Mouse (Mus musculus) left cerebral cortex, postnatal 36 days (tissue): ENCODE data around the gene Prr15l. TPM values are rescaled to one million over a fixed set of nuclear protein-coding genes. Genes with fewer than 3 reads are reported as not detected.

Experiments
- DNase-seq, 2 experiments: peaks; one replicate each; pipeline ENCODE4 v3.0.0; 2021 to 2022; ENCODE audit warnings: low spot score in 2 of 2, mixed read lengths in 1 of 2
- intact Hi-C: fragments of 180-260 bp; cut with DNase I; formaldehyde crosslinking; loops from one replicate; pipeline ENCODE4 v1.15.1; 2025
- total RNA-seq, 2 experiments: library from RNA; stranded (reverse); gene quantifications; 2 replicates each; pipeline ENCODE4 v1.2.3; 2021

Prr15l gene
- total RNA-seq, 2 experiments from 2014 or later, result not detected

DNA sequence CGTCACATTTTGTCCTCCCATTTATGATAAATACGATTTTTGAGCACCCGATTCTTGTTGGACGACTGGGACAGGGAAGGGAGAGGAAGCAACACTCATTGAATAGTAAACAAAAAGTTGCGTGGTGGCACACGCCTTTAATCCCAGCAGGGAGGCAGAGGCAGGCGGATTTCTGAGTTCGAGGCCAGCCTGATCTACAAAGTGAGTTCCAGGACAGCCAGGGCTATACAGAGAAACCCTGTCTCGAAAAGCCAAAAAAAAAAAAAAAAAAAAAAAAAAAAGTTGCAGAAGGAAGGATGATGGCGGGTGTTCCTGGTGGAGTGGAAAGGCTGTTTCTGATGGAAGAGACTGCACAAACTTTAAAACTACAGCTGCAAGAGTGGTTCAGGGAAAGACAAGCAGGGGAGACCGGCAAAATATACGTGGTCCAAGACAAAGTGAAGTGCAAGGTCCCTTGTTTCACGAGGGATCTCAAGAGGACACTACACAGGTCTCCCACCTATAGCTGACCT lies 11.0 kb upstream of the Prr15l start:
- intact Hi-C loops, result loop anchor here (2.0 to 5.0 kb wide), 4 partner anchors 28 to 106 kb away; no protein-coding TSS in a partner anchor
- DNase-seq, result no peak

DNA sequence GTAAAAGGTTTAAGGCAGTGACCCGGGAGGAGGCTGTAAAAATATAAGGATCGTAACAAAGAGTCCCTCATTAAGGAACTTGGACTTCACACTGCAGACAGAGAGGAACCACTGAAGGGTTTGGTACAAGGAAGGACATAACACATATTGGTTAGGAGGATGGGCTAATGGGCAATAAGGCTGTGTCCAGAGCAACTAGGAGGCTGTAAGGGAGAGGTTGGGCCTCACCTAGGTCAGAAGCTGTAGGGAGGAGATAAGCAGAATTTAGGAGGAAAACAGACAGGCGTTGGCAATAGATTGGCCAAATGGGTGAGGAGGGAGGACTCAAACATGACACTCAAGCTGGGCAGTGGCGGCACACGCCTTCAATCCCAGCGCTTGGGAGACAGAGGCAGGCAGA lies 10.5 kb upstream of the Prr15l start:
- DNase-seq, result no peak
- intact Hi-C loops, result loop anchor here (2.0 to 5.0 kb wide), 4 partner anchors 27 to 105 kb away; no protein-coding TSS in a partner anchor

DNA sequence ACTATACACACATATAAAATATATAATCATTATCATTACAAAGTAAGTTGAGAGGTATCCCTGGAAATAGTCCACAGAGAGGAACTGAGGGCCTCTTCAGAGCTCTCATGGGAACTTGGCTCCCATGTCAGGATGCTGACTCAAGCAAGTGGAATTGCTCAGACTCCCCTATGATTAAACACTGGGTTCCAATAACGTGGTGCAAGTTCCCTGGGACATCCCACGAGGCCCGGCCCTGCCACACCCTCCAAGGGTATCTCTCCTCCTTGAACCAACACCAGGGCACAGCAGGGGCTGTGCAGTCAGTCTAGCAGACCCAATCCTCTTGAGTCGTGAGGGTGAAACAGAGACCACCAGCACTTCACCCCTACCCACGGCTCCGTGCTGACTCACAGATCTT lies 8.9 kb upstream of the Prr15l start:
- intact Hi-C loops, result loop anchor here (5.0 kb wide), 1 partner anchor 58 kb away; no protein-coding TSS in a partner anchor
- no peak for DNase-seq

DNA sequence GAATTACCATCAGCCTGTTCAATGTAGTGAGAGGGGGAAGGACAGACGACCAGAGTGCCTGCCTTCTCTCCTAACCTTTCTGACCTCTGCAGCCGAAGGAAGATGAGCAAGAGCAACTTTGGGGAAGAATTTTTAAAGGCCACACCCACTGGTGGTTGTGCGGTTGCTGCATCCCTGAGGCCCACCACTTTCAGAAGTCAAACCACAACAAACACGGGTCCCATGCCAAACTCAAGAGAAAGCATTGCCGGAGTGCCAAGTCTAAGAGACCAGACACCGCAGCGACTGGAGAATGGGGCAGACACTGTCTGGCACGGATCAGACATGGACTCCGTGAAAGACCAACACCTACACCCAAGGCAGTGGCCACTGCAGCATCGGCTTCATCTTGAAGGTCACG lies 3.0 kb upstream of the Prr15l start:
- DNase-seq, result no peak
- intact Hi-C loops, result no loop called here

DNA sequence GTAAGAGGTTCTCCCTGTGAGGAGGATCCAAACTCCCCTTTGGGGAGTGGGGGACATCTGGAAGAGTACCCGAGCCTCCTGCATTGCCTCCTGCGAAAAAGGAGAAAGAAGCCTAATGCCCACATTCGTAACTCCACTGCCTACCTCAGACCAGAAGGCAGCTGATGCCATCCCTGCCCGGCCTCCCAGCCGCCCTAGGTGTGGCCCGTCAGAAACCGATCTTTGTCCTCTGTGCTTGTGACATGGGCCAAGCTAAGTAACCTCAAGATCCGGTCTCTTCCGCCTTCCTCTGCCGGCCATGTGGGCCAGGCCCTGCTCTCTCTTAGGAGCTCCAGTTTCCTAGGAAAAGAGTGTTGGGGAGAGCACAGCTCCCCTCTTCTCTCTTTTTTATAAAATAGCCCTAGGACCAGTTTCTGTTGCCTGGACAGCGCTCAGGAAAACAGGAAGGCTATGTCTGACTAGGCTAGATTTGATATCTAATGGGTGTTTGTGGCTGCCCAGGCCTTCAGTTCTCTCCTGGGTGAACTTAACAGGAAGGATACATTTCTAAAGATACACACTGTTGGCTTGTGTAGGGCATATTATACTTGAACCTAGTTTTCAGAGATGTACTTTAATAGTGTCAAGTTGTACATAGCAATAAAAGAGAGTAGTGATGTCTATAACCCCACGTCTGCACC lies 2.3 kb upstream of the Prr15l start:
- DNase-seq, result no peak
- intact Hi-C loops, result no loop called here

DNA sequence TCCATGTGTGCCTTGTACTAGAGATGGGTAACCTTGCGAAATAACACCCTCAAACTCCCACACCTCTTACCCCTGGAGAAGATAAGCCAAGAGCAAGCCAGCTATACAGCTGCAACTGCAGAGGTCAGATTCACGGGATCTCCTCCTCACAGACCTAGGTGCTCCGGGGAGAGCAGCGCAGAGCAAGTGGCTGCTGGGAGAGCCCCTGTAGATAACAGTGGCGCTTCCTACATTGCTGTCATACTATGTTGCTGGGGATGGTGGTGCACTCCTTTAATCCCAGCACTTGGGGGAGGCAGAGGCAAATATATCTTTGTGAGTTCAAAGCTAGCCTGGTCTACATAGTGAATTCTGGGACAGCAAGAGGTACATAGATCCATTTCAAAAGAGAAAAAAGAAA lies 1.3 kb upstream of the Prr15l start:
- intact Hi-C loops, result no loop called here
- DNase-seq, result no peak

DNA sequence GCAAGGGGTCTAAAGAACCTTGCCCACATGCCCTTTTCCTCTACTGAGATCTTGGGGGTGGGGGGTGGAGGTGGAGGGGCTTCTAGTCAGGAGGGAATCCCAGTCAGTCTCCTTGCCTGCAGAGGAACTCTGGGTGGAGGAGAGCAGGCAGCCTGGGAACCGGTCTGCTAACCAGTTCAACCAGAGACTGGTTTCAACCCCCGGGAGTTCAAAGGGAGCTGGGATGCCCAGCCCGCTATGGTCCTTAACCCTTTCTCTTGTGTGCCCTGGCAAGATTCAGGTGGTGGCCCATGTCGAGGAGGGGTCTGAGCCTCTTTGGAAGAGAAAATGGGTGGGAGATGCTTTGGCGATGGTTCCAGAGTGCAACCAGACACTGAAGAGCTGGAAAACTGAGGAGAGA lies 787 bp downstream of the Prr15l start:
- intact Hi-C loops, result no loop called here
- no peak for DNase-seq

DNA sequence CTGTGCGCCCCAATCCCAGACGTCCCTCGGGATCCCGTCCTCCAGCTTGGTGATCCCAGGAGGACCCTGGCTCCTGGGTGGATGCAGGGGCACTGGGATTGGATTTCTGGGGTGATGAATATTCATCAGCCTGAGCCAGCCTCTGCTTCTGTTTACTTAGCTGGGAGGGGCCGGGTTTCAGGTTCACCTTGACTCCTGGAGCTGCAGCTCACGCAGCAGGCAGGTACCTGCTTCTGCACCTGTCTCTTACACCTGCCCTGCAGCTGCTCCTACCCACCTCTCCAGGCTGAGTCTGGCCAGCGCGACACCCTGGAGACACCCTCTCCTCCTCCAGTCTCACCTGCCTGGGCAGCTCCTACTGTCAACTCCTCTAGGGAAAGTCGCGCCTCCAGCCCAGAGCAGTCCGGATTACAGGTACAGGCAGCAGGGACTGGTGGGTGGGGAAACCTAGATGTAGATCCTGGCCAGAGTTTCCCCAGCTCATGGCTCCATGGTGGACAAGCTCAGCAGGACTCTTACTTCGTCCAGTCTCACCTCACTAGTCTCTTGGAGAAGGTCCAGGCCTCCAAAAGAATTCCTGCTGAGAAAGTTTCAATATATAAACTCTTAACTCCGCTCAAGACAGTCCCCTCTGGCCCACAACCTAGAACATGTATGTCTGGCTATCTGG lies 1.3 kb downstream of the Prr15l start:
- intact Hi-C loops, result no loop called here
- no peak for DNase-seq

DNA sequence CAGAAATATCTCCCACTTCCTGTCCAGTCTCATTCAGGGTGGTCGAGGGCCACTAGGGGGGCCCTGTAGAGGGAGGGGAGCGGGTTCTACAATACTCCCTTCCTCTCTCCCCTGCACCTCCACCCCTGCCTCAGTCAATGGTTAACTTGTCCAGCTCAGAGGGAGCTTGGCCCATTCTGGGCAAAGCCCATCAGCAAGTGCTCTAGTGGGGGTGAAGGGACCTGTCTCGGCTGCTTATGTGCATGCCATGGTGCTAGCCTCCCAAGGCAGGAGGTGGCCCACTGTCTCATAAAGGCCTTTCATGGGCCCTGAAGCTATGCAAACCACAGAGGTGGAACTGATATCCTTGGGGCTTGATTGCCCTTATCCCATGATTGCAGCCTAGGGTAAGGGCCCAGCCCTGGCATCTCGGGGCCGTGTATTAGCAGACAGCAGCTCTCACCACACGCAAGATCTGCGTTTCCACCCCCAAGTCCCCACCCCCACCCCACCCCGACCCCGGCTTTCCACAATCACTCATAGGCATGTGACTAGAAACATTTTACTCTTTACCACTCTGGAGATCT lies 1.9 kb downstream of the Prr15l start:
- no peak for DNase-seq
- intact Hi-C loops, result no loop called here

DNA sequence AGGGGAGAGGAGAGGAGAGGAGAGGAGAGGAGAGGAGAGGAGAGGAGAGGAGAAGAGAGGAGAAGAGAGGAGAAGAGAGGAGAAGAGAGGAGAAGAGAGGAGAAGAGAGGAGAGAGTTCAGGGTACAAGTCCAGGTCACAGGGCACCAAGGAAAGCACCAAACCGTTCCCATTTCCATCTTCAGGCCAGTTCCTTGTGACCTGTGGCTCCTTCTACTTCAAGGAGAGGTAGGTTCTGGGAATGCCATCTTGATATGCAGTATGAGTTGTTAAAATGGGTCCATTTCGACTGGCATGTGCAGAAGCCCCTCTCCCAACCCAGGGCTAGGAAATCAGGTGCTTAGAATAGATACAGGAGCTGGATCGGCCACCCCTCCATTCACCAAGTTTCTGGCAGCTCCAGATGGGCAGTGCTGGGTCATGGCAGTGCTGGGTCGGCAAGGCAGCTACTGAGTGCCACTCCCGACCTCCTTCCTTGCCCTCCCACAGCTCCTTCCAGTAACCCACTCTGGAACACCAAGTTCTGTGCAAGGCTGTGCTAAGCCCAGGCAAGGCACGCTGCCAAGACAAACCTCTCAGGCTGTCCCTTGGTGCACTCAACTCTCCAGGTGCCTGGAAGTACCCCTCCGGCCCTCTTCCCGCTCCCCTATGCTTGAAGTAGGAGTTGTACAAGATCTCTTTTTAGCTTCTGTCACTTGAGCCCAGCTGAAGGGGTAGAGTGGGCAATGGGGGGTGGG lies 3.6 kb downstream of the Prr15l start:
- DNase-seq, result no peak
- intact Hi-C loops, result no loop called here

DNA sequence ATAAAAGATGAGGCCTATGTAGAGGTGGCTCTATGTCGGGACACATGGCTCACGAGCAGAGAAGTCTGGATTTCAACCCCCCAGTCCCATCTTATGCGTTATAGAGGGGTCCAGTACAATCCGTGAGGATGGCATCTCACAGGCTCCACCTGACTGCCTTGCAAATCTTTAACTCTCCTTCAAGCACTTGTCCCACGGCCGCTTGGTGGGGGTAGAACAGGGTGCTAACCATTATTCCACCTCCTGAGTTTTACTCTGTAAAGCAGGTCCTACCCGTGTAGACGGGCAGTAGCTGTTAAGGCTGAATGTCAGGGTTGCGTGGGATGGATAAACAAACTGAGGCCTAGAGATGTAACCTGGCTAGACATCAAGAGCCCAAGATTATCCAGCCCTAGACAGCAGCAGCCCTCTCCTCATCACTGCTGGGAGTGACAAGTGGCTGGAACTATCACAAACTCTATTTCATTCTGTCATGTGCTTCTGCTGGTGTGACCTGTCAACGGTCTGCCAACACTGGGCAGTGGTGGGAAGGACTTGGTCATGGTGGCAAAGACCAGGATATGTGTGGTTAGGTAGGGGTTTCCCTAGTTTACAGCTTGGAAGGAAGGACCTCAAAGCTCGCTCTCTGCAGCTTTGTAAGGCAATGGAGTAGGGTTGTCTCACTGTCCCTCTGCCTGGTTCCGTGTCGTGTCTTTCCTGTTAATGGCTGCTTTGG lies 5.8 kb downstream of the Prr15l start:
- intact Hi-C loops, result no loop called here

DNA sequence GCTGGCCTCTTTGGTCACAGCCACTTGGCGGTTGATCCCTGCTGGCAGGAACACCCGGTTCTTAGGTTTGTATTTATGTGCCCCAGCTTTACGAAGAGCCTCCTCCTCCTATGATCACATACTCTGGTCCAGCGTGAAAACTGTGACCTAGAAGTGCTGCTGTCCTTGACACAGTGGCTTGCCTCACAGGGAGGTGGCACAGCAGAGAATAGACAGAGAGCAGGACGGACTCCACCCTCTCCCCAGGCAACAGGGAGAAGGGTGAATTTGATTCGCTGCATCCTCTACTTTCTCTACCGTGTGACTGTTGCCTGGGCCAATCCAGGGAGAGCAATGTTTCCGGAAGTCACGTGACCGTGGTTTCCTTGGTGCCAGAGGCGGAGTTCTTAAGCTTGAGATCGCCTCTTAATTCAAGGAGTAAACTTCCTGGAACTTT lies 7.0 kb downstream of the Prr15l start:
- DNase-seq, result peak in 1 of 2 experiments; percentile 28

More for the DNA sequence above, 5.8 kb downstream of the Prr15l start:
- DNase-seq, result no peak

DNA sequence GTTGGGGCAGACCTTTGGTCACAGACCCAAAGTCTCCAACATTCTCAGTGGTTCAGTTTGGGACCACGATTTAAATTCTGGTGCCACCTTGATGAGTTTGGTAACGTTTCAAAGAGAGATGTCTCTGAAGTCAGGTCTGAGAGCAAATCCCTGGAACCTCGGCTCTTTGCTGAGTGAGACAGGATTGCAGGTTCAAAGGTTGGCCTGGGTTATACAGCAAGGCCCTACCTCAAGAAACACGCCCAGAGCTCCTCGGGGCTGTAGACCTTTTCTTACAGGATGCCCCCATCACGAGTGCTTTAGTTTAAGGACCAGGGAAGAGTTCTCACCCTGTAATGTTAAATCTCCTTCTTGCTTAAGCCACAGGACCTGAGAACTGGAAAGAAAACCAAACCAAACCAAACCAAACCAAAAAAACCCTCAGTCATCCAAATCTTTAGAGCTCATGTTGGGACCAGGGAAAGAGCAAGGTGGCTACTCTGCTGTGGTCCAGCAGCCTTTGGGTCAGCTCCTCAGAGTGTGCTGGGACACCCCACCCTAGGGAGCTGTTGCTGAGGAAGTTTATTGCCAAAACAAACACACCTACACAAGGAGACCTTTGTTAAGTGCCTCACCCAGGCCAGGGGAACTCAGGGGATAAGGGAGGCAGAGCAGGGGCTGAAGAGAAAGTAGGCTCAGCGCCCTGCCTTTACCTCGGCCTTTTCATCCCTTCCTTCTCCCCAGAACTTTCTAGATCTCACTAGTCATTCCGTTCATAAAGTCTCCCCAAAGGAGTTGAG lies 8.2 kb downstream of the Prr15l start:
- intact Hi-C loops, result no loop called here
- DNase-seq, result no peak

More for the DNA sequence above, 7.0 kb downstream of the Prr15l start:
- intact Hi-C loops, result no loop called here

DNA sequence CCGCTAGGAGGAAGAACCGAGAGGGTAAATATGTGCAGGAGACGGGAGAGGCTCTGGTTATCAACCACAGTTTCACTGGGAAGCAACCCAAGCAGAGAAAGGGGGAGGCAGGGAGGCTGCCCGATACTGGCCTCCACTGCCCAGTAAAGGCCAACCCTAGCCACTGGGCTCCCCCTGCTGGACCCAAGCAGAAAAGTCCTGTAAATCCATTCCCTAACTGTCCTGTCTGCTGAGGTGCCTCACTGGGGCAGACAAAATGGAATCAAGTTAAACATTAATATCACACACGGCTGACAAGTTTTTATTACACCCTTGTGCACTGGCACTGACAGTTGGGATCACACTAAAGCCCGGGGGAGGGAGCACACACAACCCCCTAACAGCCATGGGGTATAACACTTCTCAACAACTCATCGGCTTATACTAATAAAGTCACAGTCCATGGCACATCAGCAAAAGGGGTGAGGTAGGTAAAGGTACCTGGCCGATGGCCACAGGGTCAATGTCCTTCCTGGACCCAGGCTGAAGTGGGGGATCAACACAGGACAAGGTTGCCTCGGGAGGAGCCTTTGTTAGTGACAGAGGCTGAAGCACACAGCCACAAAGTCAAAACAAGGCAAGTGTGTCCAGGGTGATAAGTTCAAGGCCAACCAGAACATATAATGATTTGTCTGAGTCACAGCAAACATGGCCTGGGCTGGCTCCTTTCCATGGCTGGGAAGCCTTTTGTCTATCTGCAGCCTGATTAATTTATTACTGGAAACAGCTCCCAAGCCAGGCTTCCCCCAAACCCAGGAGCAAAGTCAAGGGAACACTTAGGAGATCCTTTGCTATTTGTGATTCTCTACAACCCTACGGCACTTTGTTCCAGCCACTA lies 9.9 kb downstream of the Prr15l start:
- no peak for DNase-seq
- intact Hi-C loops, result no loop called here

DNA sequence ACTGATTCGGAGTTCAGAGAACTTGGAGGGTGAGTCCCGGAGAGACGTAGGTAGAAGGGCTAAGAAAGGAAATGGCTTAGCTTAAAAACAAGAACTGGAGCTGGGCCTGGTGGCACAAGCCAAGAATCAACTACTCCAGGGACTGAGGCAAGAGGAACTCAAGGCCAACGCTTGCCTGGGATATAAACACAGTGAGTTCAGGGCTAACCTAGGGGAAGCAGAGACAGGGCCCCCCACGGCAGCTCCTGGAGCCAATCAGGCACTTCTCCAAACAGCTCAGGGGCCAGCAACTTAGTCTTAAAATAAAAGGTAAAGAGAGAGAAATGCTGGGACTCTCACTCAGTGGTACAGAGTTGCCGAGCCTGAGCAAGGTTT lies 10.5 kb downstream of the Prr15l start:
- intact Hi-C loops, result no loop called here
- DNase-seq, result no peak

DNA sequence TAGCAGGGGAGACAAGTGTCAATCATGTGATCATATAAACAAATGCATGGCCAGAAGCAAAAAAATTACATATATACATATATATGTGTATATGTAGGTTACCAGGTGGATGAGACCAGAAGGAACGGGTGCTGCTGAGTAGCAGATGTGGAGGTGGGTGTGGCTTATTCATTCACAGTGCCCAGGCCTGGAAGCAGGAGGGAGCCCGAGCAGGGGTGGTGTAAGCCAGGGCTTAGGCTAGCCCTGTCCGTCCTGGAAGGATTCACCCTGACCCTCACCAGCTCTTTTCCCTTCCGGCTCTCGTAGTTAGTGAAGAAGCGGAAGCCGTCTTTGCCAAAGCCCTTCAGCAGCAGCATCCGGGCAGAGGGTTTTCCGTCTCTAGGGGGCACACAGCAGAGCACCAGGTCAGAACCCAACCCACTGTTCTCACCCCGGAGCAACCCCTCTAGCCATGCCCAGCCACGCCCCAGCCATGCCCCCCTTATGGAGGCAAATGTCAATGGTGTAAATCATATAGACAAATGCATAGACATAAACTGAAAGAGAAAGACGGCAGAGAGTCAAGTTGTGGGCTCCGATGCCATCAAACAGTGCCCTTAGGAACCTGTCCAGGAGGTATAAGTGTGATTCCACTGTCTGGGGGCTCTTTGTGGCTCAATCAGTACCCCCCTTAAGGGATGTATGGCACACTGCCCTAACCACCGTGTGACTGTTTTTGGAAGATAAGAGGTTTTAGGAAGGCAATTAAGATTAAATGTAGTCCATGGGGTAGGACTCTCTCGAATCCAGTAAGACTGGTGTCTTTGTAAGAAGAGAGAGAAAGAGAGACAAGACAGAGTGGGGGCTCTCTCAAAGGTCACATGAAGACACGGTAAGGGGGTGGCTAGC lies 12.9 kb downstream of the Prr15l start:
- intact Hi-C loops, result no loop called here
- no peak for DNase-seq
